Mouse (Mus musculus): ENCODE data around the gene Taok3. TPM values are rescaled to one million over a fixed set of nuclear protein-coding genes. Genes with fewer than 3 reads are reported as not detected.
A peak's percentile ranks its signal among the peaks of the same experiment; 100 is the strongest.

The Taok3 gene
- polyA plus RNA-seq (2012; fragmentation: generic; extraction: Trizol), result 6.6 TPM
- long read RNA-seq, experiment 1, full-length matches to known transcripts, result 15 of 25 reads
- long read RNA-seq, experiment 1, partial matches to known transcripts, result 6 of 25 reads
- long read RNA-seq, experiment 1, other reads (novel, unspliced or antisense), result 4 of 25 reads
- long read RNA-seq, experiment 2, full-length matches to known transcripts, result 102 of 149 reads
- long read RNA-seq, experiment 2, partial matches to known transcripts, result 24 of 149 reads
- long read RNA-seq, experiment 2, other reads (novel, unspliced or antisense), result 23 of 149 reads

GRCm38 (mm10) chr5:117119777-117120488 lies at the start of gene Taok3:
TSS of gene Taok3 (plus strand) at chr5:117120129.
- peak within 1 kb of the TSS; percentile 75 for H3ac ChIP-seq (ENCODE audit: control insufficient read depth, insufficient read length, low read depth)
- peaks cover 4% of the 10 kb centered on the region for H3K79me3 ChIP-seq (ENCODE audit: low read depth)
- peak within 1 kb of the TSS; percentile 44 for H3K4me3 ChIP-seq (ENCODE audit: insufficient read depth, poor library complexity, severe bottlenecking)
- no peak for TF ChIP-seq MYOG (IDR thresholded peaks at IDR 0.05; ENCODE audit: control insufficient read depth, extremely low read depth, insufficient read length)
- TF ChIP-seq CTCF (IDR thresholded peaks at IDR 0.05; ENCODE audit: control insufficient read depth, insufficient read depth, insufficient read length), result no peak
- TF ChIP-seq MYOD1 (IDR thresholded peaks at IDR 0.05; ENCODE audit: control insufficient read depth, insufficient read length, low read depth), result no peak
- TF ChIP-seq CEBPB (IDR thresholded peaks at IDR 0.05; ENCODE audit: low read depth), result no peak
- TF ChIP-seq FOSL1 (IDR thresholded peaks at IDR 0.05; ENCODE audit: insufficient read depth, low read length, poor library complexity, severe bottlenecking), result no peak
- no peak for TF ChIP-seq MAX (IDR thresholded peaks at IDR 0.05)
- TF ChIP-seq USF1 (IDR thresholded peaks at IDR 0.05; ENCODE audit: low read depth), result no peak
- H3K79me2 ChIP-seq (ENCODE audit: control insufficient read depth, insufficient read depth), result peaks cover 18% of the 10 kb centered on the region
- H3K36me3 ChIP-seq (ENCODE audit: control insufficient read depth, insufficient read depth), result no peaks in the 10 kb centered on the region
- H3K27me3 ChIP-seq (ENCODE audit: control insufficient read depth, insufficient read depth, insufficient read length), result no peaks in the 10 kb centered on the region

- Histone ChIP-seq H3ac (ENCODE audit: control insufficient read depth, insufficient read length, low read depth) (no peak overlapping the region), H3K79me3 (ENCODE audit: low read depth) (no peaks in the 10 kb centered on the region), H3K27me3 (ENCODE audit: control insufficient read depth, insufficient read depth, insufficient read length) (peaks cover 3% of the 10 kb centered on the region), H3K36me3 (ENCODE audit: control insufficient read depth, insufficient read depth) (peaks cover 6% of the 10 kb centered on the region), H3K4me3 (ENCODE audit: insufficient read depth, poor library complexity, severe bottlenecking) (no peak overlapping the region), H3K79me2 (ENCODE audit: control insufficient read depth, insufficient read depth) (no peaks in the 10 kb centered on the region)
- TF ChIP-seq CTCF (IDR thresholded peaks at IDR 0.05; ENCODE audit: control insufficient read depth, insufficient read depth, insufficient read length) (no peak), FOSL1 (IDR thresholded peaks at IDR 0.05; ENCODE audit: insufficient read depth, low read length, poor library complexity, severe bottlenecking) (no peak), MAX (IDR thresholded peaks at IDR 0.05) (no peak), MYOG (IDR thresholded peaks at IDR 0.05; ENCODE audit: control insufficient read depth, extremely low read depth, insufficient read length) (no peak)
Measured at GRCm38 (mm10) chr5:117087718-117088117, 32.2 kb upstream of the Taok3 start.

- no peak overlapping the region for H3K4me3 ChIP-seq (ENCODE audit: insufficient read depth, poor library complexity, severe bottlenecking)
- no peak for TF ChIP-seq FOSL1 (IDR thresholded peaks at IDR 0.05; ENCODE audit: insufficient read depth, low read length, poor library complexity, severe bottlenecking)
- no peak for TF ChIP-seq CTCF (IDR thresholded peaks at IDR 0.05; ENCODE audit: control insufficient read depth, insufficient read depth, insufficient read length)
- TF ChIP-seq MAX (IDR thresholded peaks at IDR 0.05), result no peak
- TF ChIP-seq MYOD1 (IDR thresholded peaks at IDR 0.05; ENCODE audit: control insufficient read depth, insufficient read length, low read depth), result no peak
- no peak for TF ChIP-seq USF1 (IDR thresholded peaks at IDR 0.05; ENCODE audit: low read depth)
- no peak for TF ChIP-seq MYOG (IDR thresholded peaks at IDR 0.05; ENCODE audit: control insufficient read depth, extremely low read depth, insufficient read length)
- TF ChIP-seq CEBPB (IDR thresholded peaks at IDR 0.05; ENCODE audit: low read depth), result no peak
- no peak overlapping the region for H3ac ChIP-seq (ENCODE audit: control insufficient read depth, insufficient read length, low read depth)
- H3K79me3 ChIP-seq (ENCODE audit: low read depth), result no peaks in the 10 kb centered on the region
- peaks cover 12% of the 10 kb centered on the region for H3K36me3 ChIP-seq (ENCODE audit: control insufficient read depth, insufficient read depth)
- H3K27me3 ChIP-seq (ENCODE audit: control insufficient read depth, insufficient read depth, insufficient read length), result peaks cover 3% of the 10 kb centered on the region
- H3K79me2 ChIP-seq (ENCODE audit: control insufficient read depth, insufficient read depth), result no peaks in the 10 kb centered on the region
Measured at GRCm38 (mm10) chr5:117089147-117089546, 30.8 kb upstream of the Taok3 start.

GRCm38 (mm10) chr5:117089786-117090185 lies 30.1 kb upstream of the Taok3 start:
- Histone ChIP-seq H3K27me3 (ENCODE audit: control insufficient read depth, insufficient read depth, insufficient read length) (peaks cover 3% of the 10 kb centered on the region), H3K4me3 (ENCODE audit: insufficient read depth, poor library complexity, severe bottlenecking) (no peak overlapping the region), H3K36me3 (ENCODE audit: control insufficient read depth, insufficient read depth) (peaks cover 19% of the 10 kb centered on the region), H3K79me2 (ENCODE audit: control insufficient read depth, insufficient read depth) (no peaks in the 10 kb centered on the region), H3ac (ENCODE audit: control insufficient read depth, insufficient read length, low read depth) (no peak overlapping the region), H3K79me3 (ENCODE audit: low read depth) (no peaks in the 10 kb centered on the region)
- TF ChIP-seq USF1 (IDR thresholded peaks at IDR 0.05; ENCODE audit: low read depth) (no peak), MYOD1 (IDR thresholded peaks at IDR 0.05; ENCODE audit: control insufficient read depth, insufficient read length, low read depth) (no peak), CEBPB (IDR thresholded peaks at IDR 0.05; ENCODE audit: low read depth) (no peak), MYOG (IDR thresholded peaks at IDR 0.05; ENCODE audit: control insufficient read depth, extremely low read depth, insufficient read length) (no peak), MAX (IDR thresholded peaks at IDR 0.05) (no peak), CTCF (IDR thresholded peaks at IDR 0.05; ENCODE audit: control insufficient read depth, insufficient read depth, insufficient read length) (no peak), FOSL1 (IDR thresholded peaks at IDR 0.05; ENCODE audit: insufficient read depth, low read length, poor library complexity, severe bottlenecking) (no peak)

GRCm38 (mm10) chr5:117094431-117094830 lies 25.5 kb upstream of the Taok3 start:
- Histone ChIP-seq H3K79me3 (ENCODE audit: low read depth) (no peaks in the 10 kb centered on the region), H3K36me3 (ENCODE audit: control insufficient read depth, insufficient read depth) (peaks cover 36% of the 10 kb centered on the region), H3K27me3 (ENCODE audit: control insufficient read depth, insufficient read depth, insufficient read length) (no peaks in the 10 kb centered on the region), H3ac (ENCODE audit: control insufficient read depth, insufficient read length, low read depth) (no peak overlapping the region), H3K4me3 (ENCODE audit: insufficient read depth, poor library complexity, severe bottlenecking) (no peak overlapping the region), H3K79me2 (ENCODE audit: control insufficient read depth, insufficient read depth) (no peaks in the 10 kb centered on the region)
- TF ChIP-seq MYOG (IDR thresholded peaks at IDR 0.05; ENCODE audit: control insufficient read depth, extremely low read depth, insufficient read length) (no peak), MAX (IDR thresholded peaks at IDR 0.05) (no peak), CTCF (IDR thresholded peaks at IDR 0.05; ENCODE audit: control insufficient read depth, insufficient read depth, insufficient read length) (peak; percentile 61)
